Mouse (Mus musculus) right cerebral cortex, postnatal 10 days (tissue): ENCODE data around the gene Wdr90.
A peak's percentile ranks its signal among the peaks of the same experiment; 100 is the strongest.

Experiments used
- DNase-seq, 2 experiments: peaks; one replicate each; pipeline ENCODE4 v3.0.0; 2021; ENCODE audit warnings: low spot score in 2 of 2

The Wdr90 gene

DNA sequence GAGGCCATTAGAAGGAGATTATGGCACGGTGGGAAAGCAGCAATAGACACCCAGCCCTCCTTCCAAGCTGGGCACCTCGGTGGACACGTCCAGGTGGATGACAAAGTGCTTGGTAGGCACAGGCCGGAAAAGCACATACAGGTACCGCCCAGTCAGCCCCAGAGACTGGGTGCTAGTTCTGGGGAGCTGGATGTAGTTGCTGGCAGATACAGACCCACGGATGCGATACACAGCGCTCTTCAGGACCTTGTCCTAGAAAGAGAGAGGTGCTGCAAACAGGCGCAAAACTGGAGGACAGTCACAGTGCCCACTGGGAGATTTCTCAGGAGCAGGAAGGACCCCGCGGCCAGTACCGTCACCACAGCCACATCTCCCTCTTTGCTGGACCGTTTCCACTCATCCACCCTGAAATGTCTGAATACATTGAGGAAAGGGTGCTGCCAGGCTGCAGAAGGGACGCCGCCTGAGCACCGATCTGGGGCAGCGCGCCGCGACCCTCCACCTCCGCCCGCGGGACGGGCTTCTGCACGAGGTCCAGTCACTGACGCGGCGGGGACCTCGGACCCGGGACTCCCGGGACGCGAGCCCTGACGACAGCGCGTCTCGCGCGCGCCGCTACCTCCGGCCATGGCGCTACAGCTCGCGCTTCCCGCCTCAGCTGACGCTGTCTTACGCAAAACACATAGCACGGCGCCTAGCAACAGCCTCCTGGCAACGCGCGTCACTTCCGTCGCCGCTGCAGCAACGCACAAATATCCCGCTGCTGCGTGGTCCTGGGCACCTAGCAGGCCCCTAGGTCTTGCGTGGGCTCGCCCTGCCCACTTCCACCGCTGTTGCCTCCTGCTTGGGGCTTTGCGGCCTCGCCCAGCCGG is at the start of gene Wdr90:
Gene Wdr90 (minus strand): TSS at position 670 of the 872 bp plus-strand sequence.
- DNase-seq, result peak; percentile 95 to 96

DNA sequence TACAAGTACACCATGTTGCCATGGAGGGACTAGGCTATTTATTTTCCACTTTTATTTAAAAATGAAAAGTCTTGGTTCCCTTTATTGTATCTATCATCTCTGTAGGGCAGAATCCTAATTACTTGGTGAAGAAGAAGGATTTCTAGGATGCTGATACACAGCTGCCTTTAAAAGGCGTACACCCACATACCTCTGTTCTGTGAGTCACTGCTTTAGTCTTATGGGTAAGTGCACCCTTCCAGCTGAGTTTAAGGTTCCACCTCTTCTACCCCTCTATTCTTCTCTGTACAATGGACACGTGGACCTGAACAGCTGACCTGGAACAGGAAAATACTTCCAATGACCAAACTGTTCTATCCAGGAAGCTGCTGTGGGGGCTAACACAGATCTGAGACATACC is 46.3 kb upstream of the Wdr90 start:
- DNase-seq, result no peak

DNA sequence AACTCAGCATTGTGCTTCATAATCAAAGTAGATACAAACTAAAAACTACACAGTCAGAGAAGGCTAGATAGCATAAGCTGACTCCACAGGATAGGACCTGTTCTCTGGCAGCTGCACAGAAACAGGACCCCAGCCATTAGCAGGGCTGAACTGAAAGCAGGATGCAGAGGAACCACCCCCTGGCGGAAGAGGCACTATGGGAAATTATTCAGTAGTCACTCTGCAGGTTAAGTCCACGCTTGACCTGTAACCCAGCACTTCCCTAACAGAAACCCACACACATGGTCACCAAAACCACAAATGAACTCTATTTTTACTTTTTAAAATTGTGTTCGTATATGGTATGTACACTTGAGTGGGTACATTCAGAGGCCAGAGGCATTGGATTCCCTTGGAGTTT is 41.8 kb upstream of the Wdr90 start:
- no peak for DNase-seq

DNA sequence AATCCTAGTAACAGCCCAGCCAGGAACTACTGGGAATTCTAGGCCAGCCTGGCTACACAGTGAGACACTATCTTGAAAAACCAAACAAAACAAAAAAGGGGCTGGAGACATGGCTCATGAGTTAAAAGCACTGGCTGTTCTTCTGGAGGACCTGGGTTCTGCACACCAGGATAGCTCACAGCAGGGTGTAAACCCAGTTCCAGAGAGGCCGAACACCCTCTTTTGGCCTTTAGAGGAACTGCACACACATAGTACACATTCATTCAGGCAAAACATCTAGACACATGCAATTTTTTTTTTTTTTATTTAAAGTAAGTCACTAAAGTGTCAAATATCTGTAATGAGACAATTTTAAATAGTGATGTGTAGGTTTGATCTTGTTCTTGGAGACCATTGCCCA is 38.9 kb upstream of the Wdr90 start:
- DNase-seq, result no peak

DNA sequence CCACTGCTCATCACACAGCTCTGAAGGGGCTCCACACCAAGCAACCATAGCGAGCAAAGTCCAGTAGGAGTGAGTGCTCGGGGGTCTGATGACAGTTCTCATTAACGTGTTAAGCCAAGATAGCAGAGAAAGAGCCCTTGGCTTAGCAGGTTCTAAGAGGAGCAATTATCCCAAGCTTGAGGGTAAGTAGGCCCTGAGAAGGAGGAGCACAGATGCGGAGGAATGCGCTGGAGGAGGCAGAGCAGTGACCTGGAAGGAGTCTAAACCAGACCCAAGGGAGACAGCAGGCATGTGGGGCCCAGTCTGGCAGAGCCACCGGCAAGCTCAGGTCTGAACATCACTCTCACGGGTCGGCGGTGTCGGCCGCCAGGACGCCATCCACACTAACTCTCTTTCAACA is 34.6 kb upstream of the Wdr90 start:
- DNase-seq, result no peak

DNA sequence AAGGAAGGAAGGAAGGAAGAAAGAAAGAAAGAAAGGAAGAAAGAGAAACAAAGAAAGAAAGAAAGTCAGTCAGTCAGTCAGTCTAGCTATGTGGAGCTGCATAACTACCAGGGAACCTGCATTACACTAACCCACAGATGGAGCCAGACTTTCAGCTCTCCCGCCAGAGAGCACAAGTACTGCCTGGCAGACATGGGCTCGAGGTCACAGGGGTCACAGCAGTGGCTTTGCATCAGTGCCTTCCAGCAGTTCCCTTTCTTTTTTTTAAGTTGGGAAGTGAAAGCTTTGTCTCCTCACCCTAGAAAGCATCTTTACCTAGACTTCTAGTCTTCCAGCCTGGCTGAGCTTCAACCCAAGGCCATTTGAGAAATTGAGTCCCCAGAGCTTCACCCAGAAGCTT is 34.1 kb upstream of the Wdr90 start:
- DNase-seq, result no peak

DNA sequence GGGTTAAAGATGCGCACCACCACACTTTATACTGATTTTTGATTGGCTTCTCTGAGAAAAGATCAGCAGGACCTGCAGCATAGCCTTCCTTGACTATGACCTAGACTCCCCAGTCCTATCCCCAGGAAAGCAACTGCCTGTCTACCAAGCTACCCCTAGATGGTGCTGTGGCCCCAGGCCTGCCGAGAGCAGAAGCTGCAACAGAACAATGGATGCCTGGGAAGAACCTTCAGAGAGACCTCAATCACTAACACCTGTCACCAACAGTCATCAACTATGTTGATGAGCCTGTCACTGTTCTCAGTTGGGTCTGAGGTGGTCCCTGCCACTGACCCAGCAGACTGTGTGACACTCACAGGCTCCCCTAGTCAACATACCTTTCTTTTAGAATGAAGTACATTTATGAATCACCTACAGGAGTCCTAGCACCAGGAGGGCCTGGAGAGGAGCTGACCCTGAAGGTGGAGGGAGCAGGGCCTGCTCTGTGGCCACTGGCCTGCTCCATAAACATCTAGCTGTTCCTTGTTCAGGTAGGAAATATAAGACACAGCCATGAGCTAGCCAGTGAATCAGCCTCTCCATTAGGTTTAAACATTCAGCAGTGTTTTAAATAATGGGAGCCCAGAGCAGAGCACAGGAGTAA is 32.8 kb upstream of the Wdr90 start:
- DNase-seq, result peak; percentile 73 to 80

DNA sequence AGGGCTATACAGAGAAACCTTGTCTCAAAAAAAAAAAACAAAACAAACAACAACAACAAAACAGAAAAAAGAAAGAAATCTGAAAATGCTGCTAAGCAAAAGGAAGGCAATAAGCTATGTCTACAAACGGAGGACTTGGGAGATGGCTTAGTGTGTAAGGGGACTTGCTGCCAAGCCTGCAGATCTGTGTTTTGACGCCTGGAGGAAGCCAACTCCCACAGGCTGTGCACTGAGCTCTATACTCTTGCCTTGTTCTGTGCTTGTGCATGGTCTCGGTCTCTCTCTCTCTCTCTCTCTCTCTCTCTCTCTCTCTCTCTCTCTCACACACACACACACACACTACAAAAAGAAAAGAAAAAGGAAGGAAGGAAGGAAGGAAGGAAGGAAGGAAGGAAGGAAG is 27.5 kb upstream of the Wdr90 start:
- DNase-seq, result no peak

DNA sequence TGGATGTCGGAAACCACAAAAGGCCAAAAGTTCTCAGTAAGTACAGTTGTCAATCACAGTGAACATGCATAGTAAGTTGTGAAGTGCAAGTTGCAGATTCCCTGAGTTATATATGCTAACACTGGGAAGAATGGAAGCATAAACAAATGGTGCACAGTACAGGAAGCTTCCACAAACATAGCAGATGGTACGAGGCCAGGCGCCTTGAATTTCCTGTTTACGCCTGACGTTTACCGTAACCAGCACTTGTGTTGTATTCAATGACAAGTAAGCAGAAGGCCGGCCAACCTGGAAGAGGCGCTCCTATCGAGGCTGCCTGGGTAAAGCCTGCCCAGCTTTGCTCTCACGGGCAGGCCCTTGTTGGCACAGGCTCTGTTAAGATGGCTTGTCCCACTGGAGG is 26.2 kb upstream of the Wdr90 start:
- no peak for DNase-seq

DNA sequence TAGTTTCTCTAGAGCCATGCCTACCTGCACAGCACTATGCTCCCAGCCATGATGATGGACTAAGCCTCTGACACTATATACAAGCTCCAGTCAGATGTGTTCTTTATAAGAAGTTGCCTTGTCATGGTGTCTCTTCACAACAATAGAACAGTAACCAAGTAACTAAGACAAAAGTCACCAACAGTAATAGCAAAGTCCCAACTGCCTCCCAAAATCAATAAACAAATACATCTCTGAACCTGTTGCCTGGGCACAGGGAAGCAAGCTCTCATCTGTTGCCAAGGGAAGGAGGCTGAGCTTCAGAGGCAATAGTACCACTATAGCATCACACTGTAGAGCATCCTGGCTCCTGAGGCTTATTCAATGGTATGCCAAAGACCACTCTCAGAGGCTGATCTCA is 25.5 kb upstream of the Wdr90 start:
- no peak for DNase-seq

DNA sequence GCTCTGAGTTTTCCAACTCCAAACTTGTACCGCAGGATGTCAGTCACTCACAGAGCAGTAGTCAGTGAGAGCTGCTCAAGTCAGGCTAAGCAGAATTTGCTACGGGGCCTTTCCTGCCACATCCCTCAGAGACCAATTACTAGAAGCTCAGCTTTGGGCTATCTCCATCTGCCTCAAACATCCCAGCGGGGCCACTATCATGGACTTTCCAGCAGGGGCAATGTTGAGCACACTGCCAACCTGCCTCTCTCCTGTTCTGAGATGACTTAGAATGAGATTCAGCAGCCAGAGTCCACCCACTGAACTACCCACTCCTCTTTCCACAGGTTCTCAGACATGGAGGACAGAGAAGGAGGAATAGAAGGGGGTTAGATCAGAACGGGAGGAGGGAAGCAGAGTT is 24.3 kb upstream of the Wdr90 start:
- DNase-seq, result no peak

DNA sequence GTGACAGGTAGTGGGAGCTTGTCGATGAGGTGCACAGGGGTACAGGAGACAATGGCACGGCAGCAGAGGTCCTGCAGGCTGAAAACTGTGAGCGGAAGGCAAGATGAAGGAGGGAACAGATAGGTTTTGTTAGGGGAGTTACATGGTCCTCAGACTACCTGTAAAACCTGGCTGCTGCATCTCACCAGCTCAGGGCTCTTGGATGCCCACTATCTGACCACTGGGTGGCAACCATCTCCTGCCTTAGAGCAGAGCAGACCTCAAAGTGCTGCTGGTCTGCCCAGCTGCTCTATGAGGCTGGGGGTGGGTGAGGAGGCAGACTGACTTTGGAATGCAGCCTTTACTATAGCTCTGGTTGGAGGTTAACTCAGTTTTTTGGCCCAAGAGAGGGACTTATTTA is 22.5 kb upstream of the Wdr90 start:
- no peak for DNase-seq

DNA sequence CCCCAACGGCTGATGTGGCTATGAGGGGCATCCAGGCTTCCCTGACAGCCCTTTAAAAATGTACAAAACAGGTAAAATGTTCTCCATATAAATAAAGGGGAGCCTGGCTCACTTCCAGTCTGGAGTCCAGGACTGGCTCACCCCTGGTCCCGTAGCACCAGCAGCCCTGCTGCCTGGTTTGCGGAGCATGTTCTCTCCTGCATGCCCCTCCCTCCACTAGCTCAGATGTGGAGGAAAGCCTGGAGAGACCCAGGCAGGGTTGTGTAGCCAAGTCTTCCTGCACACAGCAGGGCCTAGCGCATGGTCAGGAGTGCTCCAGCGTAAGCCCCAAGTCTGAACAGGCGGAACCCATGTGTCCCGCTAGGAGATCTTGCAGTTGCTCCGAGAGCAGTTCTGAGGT is 22.0 kb upstream of the Wdr90 start:
- DNase-seq, result no peak

DNA sequence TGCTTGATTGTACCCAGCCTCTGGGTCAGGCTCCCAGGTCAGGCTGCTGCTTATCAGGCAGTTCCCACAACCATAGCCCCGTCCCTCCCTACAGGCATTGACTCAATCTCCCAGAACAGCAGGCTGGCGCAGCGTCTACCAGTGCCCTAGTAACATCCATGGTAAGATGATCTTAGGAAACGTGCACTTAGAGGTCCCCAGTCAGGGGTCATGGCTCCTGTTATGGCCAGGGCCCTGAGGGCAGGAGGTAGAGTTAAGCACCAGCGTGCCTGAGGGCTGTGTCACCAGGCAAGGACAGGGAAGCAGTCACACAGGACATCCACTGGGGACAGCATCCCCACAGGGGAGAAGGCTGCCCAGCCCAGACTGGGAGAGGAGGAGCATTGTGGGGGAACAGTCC is 21.0 kb upstream of the Wdr90 start:
- DNase-seq, result no peak

DNA sequence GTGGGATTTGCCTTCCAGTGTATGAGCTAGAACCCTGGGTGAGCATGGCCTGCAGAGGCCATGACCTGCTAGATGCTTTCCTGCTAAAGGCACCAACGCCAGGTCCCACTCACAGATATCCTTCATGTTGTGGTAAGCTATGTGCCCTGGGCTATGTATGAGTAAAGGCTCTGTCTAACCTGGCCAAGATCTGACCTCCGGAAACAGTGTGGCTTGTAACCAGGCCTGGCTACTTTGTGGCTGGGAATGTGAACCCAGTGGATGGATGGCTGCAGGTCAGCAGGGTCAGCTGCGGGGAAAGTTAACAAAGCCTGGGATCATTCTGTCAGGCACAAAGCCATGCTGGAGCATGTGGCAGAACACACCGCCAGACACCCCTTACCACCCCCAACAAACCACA is 20.4 kb upstream of the Wdr90 start:
- no peak for DNase-seq

DNA sequence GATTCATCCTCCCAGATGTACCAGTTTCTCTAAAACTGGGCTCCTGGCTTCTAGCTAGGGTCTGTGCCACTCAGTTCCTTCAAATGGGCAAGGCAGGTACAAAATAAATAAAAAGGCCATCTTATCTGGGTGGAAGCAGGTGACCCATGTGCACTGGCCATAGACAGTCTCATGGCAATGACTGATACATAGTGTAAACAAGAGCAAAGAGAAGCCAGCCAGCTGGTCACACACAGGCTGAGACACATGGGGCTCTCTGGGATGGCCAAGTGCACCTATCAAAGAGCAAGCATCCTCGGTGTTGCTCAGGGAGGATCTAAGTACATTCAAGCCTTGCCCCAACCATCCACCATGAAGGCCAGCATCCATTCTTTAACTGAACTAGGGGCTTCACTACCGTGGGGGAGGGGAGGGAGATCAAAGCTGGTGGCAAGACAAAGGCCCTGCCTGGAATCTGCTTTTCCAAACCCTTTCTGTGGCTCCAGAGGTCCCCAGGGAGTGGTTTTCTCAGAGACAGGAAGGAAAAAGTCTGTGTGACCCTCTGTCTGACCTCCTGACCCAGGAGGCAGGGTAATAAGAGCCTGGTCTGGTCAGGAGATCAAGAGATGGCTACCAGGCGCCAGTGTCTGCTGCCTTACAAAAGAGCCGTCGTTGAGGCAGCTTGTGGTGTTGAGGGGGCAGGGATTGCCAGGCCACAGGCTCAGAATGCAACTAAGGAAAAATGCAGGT is 19.8 kb upstream of the Wdr90 start:
- DNase-seq, result no peak

DNA sequence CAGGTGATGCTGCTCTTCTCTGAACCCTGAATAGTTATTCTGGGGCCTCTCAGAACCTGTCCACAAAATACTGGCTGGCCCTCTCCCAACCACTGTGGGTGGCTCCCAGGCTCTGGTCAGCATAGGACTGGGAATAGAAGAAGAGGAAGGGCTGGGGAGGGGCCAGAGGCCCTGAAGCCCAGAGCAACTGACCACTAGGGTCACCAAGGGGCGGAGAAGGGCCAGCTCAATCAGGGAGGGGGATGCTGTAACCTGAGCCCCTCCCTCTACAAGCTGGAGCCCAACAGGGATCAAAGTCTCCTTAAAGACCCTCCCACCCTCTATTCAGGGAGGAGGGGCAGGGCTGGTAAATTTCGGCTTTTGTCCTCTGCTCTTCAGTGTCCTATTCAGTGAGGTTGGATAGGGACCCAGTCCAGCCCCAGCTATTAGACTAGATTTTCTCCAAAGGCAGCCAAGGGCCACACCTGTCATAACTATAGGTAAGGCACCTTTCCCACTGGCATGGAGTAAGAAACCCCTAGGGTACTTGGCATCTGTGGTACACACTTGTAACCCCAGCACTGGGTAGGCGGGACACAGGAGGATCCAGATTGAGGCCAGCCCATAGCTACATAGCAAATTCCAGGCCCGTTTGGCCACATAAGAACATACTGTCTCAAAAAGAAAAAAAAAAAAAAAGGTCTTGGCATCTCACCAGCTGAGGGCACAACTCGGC is 19.1 kb upstream of the Wdr90 start, which contains the start of gene Wfikkn1:
Gene Wfikkn1 (minus strand): TSS at position 663 of the 715 bp plus-strand sequence.
- DNase-seq, result no peak

DNA sequence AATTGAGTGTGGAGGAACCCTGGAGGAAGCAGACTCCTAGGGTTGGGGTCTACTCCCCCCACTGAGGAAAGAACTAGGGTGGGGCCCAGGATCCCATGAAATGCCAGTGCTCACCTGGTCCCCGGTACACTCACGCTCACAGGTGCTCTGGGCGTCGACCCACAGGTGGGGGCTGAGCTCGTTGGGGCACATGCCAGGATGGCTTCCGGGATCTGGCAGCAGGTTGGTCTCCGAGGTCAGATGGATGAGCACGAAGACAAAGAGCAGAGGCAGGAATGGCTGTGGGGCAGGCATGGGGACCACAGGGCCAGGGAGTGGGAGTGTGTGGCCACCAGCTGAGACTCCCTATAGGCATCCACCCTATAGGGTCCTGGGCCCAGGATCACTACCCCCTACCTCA is 18.4 kb upstream of the Wdr90 start:
- DNase-seq, result no peak

DNA sequence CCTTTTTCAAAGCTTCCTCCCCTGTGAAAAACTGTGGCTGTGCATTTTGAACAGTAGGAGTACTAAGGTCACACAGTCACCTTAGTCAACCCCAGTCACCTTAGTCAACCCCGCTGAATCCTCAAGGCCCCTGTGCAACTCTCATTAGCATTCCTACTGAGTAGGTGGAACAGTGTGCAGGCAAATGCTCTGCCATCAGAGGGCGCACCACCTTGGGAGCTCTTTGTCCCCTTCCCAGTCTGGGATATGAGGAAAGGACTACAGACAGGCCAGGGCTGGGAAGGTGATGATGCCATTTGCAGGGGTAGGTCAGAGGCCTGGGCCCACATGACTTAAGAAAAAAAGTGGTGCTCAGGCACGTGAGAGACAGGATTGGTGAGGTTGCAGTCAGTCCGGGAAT is 18.0 kb upstream of the Wdr90 start:
- peak; percentile 63 to 73 for DNase-seq

DNA sequence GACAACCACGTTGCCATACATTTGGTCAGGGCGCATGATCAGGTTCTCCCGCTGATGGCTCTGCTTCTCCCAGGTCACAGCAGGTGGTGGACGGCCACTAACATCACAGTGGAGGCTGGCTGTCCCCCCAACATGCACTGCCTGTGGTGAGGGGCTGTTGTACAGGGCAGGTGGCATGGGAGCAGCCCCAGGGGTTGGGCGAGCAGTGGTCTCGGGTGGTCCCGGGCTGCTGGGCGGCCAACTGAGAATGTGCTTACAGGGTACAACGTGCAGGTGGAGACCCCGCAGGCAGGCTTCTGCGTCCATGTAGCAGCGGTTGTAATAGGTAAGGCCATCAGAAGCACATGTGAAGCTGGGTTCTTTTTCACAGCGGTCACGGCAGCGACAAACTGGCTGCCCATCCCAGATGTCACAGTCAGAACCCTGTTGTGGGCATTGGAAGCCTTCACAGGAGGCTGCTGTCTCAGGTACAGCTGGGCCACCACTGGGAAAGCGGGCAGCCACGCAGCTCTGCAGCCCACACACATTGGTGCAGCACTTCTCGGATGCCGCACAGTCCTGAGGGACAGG is 17.4 kb upstream of the Wdr90 start:
- DNase-seq, result no peak

DNA sequence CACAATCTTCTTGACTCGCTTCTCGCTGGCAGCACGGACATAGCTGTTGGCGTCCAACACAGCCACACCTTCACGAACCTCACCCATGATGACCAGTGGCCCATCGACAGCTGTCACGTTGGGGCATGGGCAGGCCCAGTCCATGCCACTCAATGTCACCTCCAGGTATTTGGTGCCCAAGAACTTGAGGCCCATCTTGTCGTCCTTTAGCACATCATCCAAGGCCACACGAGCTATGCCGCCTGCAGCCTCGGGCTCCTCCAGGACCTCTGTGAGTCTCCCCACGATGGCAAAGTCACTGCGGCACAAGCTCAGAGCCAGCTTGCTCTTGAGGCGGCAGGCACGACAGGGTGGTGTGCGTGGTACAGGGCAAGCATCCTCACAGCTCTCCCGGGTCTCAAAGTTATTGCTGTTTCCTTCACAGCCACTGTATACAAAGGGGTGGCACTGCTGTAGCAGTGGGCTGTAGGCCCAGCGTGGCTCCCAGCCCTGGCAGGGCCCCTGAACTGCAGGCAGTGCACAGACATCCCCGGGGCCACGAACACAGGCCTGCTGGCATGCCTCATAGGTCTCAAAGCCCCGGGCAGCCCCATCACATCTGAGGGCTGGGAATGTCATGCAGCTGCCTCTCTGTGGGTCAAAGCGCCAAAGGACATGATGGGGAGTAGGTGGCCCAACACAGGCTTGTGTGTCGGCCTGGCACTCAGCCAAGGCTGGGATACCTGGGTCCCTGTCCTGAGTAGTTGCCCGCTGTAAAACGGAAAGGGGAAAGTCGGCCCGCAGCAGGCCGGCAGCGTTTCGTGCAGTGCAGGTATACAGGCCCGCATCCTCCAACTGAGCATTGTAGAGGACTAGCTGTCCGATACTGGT is 16.7 kb upstream of the Wdr90 start:
- DNase-seq, result peak in 1 of 2 experiments; percentile 64
